Mouse (Mus musculus) induced T-regulatory cell, adult 2 months (primary cell): Measurements from ENCODE around the gene Ssh2.

ENCODE experiments used
- DNase-seq: peaks from one replicate; pipeline ENCODE4 v3.0.0-alpha.2; 2012; ENCODE audit warnings: low read depth

Ssh2 gene

GRCm38 (mm10) chr11:77492911-77493332, 276.8 kb downstream of the Ssh2 start:
- DNase-seq, result peak; percentile 94

DNA sequence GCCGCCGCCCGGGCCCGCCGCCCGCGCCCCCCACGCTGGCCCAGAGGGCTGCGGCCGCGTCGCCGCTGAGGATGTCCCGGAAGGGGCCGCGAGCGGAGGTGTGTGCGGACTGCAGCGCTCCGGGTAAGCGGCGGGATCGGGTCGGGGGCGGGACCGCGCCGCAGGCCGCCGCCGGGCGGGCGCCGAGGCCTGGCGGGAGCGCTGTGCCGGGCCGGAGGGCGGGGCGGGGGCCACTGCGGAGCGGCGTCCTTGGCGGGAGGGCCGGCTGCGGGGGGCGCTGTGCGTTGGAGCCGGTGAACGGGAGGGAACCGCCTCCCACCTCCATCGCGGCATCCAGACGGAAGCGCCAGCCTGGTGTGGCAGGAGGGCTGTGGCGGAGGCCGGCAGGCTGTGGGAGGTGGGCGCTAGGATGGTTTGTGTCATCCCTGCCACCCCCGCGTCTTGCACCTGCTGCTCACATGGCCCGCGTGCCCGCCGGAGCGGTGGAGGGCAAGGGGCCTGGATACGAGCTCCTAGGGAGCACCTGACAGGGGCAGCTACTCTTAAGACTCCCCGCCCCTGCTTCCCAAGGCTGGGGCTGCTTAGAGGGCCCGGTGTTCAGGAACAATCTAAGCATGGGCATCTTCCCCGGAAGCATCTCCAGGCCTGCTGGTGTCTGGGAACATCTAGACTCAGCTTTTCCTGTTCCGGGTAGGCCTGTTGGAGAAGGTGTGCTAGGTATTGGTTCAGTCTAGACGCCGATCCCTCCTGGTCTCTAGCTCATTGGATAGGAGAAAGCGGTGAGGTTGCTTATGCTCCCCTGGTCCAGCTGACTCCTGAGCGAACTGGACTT, 277.6 kb downstream of the Ssh2 start, which contains the start of gene Git1:
Git1 (plus strand) TSS at position 51 of the 832 bp plus-strand sequence.
- DNase-seq, result peak; percentile 66

GRCm38 (mm10) chr11:77494344-77494676, 278.2 kb downstream of the Ssh2 start:
- no peak for DNase-seq

GRCm38 (mm10) chr11:77494782-77495181, 278.7 kb downstream of the Ssh2 start:
- DNase-seq, result no peak

GRCm38 (mm10) chr11:77495507-77495906, 279.4 kb downstream of the Ssh2 start:
- no peak for DNase-seq

GRCm38 (mm10) chr11:77497341-77497756, 281.3 kb downstream of the Ssh2 start:
- DNase-seq, result peak; percentile 87

GRCm38 (mm10) chr11:77497851-77498250, 281.8 kb downstream of the Ssh2 start:
- DNase-seq, result no peak

- DNase-seq, result no peak
These were observed 282.4 kb downstream of the Ssh2 start for GRCm38 (mm10) chr11:77498261-77499139.

GRCm38 (mm10) chr11:77499354-77499753, 283.3 kb downstream of the Ssh2 start:
- DNase-seq, result no peak

DNA sequence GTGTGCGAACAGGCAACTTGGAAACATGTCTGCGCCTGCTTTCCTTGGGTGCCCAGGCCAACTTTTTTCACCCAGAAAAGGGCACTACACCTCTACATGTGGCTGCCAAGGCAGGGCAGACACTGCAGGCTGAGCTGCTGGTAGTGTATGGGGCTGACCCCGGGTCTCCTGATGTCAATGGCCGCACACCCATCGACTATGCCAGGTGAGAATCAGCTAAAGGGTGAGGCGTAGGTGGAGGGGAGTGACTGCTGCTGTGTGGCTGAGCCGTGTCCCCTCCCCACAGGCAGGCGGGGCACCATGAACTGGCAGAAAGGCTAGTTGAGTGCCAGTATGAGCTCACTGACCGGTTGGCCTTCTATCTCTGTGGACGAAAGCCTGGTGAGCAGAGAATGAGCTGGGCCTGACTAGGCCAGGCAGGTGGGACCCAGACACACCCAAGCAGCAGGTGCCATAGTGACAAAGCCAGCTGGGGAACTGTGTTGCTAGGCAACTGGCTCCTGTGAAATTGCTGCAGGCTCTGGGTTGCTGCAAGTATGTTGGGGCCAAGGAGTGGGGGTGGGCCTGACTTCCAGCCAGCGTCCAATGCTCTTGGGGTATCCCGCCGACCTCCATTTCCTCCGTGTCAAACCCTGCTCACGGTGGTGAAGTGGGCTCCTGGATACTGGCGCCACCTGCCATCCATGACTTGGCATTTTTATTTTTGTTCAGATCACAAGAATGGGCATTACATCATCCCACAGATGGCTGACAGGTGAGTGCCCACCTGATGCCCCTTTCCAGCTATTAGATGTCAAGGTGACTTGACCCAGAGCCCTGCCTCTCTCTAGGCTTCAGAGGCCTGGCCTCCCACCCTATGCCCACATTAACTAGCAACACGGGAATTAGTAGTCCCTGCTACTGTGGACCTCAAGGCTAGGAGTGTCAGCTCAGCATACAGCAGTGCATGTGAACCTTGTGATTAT, 284.6 kb downstream of the Ssh2 start:
- DNase-seq, result no peak

GRCm38 (mm10) chr11:77501392-77501791, 285.3 kb downstream of the Ssh2 start:
- peak; percentile 90 for DNase-seq

DNA sequence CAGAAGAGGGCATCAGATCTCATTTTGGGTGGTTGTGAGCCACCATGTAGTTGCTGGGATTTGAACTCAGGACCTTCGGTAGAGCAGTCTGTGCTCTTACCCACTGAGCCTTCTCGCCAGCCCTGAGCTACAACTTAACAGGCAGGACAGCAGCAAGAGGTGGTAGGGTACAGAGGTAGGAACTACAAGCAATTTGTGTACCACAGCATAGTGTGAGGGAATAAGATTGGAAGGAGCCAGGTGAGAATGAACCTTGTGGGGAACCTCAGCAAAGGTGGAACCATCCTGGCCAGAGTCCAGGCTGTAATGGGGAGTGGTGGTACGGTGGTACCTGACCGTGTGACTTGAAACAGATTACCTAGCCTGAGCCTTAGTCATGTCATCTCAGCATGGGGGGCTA, 285.9 kb downstream of the Ssh2 start:
- DNase-seq, result no peak

- no peak for DNase-seq
These were observed 286.4 kb downstream of the Ssh2 start for GRCm38 (mm10) chr11:77502481-77502880.

DNA sequence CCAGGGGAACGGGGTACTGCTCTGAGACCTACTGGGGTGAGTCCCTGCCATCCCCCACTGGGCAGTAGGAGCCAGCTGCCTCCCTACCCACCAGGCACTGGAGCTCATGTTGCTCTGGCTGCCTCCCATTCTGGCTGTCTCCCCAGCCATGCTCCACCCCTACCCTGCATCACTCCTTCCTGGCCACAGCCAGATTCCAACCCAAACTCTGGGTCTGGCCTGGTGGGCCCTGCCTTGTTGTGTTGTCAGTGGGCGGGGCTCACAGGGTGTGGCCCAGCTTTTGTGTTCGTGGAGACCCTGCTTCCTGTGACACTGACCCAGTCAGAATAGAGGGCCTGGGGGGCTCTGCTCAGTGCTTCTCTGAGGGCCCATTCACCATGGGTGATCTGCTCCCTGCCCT, 287.4 kb downstream of the Ssh2 start:
- no peak for DNase-seq

GRCm38 (mm10) chr11:77504377-77504776, 288.3 kb downstream of the Ssh2 start:
- no peak for DNase-seq

- no peak for DNase-seq
These were observed 289.3 kb downstream of the Ssh2 start for GRCm38 (mm10) chr11:77505291-77505980.

GRCm38 (mm10) chr11:77506273-77506672, 290.2 kb downstream of the Ssh2 start:
- DNase-seq, result no peak

DNA sequence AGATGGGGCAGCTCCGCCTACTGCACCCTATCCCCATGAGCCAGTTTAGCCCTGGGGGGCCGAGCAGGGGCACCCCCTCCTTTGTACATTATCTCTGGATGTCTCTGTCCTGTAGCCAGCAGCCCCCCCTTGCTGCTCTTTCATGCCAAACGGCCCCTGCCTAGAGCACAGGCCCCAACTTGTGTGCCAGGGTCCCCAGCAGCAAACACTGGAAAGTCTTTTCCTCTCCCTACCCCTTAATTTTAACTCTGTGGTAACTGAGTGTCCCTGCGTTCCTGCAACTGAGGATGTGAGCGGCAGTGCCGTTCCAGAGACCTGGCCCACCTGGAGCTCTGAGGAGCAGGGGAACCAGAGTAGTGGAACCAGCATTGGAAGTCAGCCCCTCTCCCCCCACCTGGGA, 290.9 kb downstream of the Ssh2 start:
- DNase-seq, result no peak

DNA sequence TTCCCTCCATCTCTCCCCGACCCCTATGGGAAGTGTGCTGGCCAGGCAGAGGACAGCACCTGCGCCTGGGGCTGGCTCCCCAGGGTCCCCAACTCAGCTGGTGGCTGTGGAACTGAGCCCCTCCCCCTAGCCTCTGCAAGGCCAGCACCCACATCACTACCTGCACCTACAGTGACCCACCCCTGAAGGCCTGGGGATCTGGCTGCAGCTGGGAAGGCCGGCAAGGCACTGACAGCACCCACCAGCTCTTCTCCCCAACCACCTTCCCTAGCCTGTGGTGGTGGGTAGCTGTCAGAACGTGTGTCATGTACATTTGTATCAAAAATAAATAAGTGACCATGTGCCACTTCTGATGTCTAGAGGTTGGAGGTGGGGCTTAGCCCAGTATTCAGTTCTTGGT, 291.3 kb downstream of the Ssh2 start:
- no peak for DNase-seq

DNA sequence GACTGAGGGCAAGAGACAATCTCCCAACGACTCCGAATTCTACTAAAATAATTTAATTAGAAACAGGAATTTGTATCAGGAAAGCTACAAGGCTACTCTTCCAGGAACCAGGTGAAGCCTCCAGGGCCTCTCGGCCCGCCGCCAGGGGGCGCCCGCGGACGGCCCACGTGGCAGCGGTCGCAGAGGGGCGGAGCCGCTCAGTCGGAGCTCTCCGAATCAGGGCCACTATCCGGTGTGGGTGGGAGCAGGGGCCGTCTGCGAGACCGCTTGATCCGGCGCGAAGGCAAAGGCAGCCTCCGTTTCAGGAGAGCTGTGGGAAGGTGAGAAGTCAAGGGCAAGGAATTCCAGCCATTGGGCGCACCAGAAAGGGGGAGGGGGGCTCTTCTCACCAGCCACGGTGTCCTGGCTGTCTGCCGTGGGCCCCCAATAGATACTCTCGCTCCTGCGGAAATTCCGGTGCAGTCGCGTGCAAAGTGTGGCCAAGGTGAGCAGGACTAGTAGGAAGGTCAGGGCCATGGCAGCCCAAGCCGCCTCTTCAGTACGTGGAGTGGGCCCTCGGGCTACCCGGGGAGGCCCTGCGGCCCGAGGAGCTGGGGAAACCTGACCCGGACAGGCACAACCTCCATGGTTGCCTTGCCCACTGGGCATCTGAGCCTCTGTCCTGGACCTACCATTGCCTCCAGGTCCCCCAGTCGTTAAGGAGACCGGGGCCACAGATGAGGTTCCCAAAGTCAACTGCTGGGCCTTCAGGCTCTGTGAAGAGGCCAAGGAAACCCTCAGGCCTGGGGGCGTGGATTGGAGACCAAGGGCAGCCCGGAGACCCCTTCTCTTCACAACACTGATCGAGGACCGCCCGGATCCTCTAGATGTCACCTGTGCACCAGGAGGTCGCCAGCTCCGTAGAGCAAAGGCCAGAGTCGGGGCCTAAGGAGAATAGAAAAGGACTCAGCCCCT, 292.3 kb downstream of the Ssh2 start:
- DNase-seq, result peak; percentile 92
